Mouse (Mus musculus) spleen, embryonic (tissue): Measurements from ENCODE around the gene Rex2.
"Not testable (repeated sequence)": the region's sequence is repeated elsewhere in the genome, so short reads cannot be mapped to it uniquely, and the experiment has no call there.

Experiments
- CTCF ChIA-PET: fragments of 350-600 bp; sonication (Branson Sonifier 250); formaldehyde crosslinking; loops from one replicate; lab custom pipeline; 2022; lab: Charles Lee

Rex2 gene

DNA sequence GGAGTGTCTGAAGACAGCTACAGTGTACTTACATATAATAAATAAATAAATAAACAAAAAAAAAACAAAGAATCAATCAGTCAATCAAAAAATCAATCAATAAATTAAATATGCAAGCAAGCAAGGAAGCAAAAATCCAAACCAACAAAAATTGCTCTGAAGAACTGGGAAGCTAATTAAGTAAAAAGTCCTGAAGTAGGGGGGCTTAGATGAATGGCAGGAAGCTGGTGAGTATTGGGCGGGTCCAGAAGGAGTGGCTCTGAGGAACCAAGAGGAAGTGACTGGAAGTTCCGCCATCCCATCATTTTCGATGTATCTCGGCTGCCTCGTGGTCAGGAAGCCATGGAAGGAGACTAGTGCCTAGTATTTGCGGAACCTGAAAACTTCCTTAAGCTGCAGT, at the start of gene Rex2:
Gene Rex2, plus strand, starts transcription at position 301 of the 400 bp plus-strand sequence.
- CTCF ChIA-PET = not testable (repeated sequence)

DNA sequence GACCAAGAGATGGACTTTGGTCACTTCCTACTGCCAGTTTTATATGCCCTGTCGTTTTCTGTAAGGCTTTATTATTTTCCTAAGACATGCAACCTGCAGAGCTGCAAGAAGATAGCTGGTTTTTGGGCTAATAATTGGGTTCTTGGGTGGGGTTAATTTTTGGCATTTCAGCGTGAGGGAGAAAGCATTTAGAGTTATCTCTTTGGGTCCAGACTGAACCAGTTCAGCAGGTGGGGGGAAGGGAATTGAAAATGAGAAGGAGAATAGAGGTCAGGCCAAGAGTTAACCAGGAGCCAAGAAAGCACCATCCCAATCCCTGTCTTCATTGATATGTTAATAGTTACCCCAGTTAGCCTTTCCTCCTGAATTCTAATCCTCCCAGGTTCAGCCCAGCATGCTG, 45.1 kb upstream of the Rex2 start:
- CTCF ChIA-PET = not testable (repeated sequence)

DNA sequence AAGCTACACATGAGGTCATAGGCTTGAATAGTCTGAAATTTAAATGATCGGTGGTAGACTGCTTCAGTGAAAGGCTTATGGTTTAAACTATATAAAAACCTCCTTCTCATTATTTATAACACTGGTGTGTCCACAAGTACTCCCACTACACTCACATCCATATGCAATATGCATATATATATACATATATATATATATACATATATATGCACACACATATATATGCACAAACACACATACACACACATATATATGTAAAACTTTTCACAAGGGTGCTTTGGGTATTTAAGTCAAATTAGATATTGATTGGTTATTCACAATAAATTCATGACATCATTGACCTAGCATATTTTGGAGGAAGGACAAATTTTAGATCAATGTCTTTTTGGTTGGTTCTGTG, 3.2 kb upstream of the Rex2 start:
- CTCF ChIA-PET = not testable (repeated sequence)

DNA sequence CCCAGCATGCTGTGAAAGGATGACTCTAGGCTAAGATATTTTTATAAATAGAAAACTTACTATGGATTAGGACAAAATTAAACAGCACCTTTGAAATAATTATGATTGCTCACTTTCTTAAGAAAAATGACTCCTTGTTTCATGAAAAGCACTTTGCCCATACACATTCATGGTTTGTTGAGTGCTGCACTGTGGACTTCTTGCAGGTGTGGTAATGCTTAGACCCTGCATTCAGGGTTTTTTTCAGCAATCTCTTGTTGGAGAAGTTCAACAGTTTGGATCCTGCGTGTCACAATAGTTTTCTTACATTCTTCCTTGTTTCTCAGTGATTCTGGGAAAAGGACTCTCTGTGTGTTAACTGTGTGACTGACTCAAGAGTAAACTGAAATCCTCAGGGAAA, 4.7 kb downstream of the Rex2 start:
- CTCF ChIA-PET = not testable (repeated sequence)

DNA sequence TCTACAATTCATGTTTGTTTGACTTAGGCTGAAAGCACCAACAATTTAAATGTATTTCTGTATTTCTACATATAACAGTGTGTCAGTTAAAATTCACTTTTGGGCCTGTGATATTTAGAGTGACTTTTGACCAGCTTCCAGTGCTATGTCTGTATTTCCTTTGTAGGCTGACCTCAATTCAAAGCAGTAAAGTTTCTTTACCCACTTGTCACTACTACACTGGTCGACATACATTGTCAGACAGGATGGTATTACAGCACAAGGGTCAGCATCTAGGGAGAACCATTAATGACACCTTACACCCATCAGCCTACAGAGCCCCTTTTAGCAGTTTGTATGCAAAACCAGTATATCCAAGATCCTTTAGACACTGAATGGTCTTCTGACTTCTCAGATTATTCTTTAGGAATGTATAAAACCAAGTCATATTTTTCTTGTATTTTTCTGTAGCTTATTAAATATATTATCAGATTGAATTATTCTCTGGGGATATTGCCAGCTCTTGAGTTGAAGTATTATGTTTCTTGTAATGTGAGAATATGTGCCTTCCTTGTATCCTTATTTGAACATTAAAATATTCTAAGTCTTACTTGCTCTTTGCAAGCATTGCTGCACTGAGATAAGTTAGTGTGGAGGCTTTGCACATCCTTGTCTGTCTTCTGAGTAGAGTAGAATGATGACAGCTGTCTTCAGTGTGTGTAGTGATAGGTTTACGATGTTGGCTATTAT, 9.8 kb downstream of the Rex2 start:
- CTCF ChIA-PET = not testable (repeated sequence)

DNA sequence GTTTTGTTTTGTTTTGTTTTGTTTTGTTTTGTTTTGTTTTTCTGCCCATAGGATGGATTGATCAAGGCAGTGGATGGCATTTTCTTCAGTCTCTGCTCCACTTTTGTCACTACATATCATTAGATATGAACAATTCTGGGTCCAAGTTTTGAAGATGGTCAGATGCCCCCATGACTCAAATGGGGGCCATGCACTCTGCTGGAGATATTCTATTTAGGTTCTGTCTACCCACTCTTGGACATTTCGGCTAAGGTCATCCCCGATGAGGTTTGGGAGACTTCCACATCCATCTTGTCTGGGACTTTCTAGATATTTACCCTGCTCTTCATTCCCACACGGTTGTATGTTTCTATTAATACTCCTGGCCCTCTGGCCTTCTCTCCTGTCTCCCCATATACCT, 42.1 kb downstream of the Rex2 start:
- CTCF ChIA-PET = not testable (repeated sequence)

DNA sequence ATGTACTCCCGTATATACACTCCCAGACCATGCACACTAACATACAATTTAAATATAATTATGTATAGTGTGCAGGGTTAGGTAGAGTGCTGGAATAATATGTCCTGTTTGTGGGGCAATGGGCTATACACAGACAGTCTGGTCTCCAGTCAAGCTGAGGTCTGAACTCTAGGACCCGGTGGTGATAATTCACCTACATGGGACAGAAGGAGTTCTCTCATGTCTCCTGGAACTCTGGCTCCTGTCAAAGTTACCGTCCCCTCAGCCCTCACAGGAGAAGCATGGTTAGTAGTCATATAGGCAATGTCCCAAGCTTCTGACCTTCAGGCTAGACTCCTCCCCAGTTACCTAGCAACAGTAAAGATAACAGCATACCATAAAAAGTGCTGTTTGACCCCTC, 44.2 kb downstream of the Rex2 start:
- CTCF ChIA-PET = not testable (repeated sequence)

DNA sequence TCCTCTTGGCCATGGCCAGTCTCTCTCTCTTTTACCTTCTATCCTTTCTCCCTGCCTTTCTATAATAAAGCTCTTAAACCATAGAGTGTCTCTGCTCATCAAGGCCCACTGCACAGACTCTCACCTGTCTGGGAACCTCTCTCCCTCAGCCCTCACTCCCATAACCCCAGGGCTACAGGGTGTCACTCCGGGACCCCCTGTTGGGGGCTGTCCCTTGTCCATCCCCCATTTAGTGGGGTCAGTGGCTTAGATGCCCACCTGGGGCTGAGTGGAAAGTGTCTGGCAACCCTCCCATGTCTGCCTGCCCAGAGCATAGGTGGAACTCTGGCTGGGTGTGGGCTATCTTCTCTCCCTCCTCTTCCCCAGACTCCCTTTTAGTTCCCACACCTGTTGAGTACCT, 44.7 kb downstream of the Rex2 start:
- CTCF ChIA-PET = not testable (repeated sequence)

DNA sequence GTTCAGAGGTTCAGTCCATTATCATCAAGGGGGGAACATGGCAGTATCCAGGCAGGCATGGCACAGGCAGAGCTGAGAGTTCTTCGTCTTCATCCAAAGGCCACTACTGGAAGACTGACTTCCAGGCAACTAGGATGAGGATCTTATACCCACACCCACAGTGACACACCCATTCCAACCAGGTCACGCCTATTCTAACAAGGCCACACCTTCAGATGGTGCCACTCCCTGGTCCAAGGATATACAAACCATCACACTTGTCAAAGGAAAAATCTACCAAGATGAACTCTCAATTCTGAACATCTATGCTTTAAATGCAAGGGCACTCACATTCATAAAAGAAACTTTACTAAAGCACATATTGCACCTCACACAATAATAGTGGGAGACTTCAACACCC, 74.0 kb downstream of the Rex2 start:
- CTCF ChIA-PET = not testable (repeated sequence)

DNA sequence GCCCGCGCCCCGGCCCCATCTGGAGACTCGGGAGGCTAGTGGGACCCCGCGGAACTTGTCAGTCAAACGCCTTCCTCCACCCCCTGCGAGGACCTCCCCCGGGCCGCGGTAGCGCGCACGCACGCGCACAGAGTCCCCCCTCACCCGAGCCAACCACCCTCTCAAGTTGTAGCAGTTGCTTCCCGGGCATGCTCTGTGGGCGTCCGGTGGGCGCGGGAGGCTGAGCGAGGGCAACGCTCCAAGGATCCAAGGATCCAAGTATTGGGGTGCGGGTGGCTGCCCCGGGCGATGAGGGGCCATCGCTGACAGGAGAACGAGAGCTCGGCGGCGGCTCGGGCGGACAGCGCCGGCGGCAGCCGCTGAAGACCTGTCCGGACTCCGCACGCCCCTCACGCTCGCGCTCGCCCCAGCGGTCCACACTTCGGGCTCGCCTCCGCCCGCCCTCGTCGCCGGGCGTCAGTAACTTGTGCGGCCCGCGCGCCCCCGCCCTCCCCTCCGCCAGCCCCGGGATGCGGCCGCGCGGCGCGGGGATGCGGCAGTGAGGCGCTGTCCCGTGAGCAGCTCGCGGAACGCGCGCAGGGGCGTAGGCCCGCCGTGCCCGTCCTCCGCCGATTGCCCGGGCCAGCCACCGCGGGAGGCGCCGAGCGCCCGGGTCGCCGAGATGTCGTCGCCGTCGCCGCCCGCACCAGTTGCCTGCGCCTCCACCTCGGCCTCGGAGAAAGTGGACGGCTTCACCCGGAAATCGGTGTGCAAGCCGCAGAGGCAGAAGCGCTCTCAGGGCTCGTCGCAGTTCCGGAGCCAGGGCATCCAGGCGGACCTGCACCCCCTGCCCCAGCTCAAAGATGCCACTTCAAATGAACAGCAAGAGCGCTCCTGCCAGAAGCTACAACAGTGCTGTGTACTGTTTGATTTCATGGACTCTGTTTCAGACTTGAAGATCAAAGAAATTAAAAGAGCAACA, 80.3 kb downstream of the Rex2 start:
- CTCF ChIA-PET = not testable (repeated sequence)

DNA sequence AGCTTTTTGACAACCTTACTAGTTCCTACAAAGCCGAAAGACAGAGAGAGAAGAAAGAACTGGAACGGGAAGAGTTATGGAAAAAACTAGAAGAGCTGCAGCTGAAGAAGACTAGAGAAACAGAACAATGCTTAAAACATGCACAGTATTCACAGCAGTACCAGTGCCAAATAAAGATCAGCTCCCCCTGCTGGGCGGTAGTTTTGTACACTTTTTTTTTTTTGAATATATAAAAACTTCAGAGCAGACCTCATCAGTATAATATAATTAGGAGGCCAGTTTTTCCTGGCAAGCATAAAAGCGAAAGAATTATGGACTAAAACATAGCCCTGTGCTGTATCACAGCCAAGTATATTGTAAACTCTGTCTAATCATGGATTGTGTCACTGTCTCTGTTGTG, 82.2 kb downstream of the Rex2 start:
- CTCF ChIA-PET = not testable (repeated sequence)
